Mouse (Mus musculus): ENCODE measurements around the gene Olfr705.
"Not testable (repeated sequence)": the region's sequence is repeated elsewhere in the genome, so short reads cannot be mapped to it uniquely, and the experiment has no call there.

Gene Olfr705

DNA sequence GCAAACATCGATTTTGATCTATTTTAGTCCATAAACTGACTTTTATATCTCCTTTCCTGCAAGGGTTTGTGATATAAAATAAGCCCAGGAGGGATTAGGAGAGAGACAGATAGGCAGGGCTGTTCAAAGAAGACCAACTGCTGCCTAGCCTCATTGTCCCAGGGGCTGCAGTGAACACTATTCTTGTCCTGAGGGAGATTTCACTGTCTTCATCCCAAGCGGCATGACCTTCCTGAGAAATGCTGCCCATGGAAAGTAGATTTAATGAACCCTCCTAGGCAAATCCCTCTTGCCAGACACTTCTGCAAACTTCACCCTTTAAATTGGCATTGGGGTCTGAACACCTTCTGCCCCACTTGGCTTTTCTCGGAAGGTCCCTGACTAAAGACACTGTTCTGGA is at the start of gene Olfr705:
Gene Olfr705 (minus strand): TSS at position 101 of the 400 bp plus-strand sequence.
- DNase-seq (ENCODE audit: low read depth) = no peak

DNA sequence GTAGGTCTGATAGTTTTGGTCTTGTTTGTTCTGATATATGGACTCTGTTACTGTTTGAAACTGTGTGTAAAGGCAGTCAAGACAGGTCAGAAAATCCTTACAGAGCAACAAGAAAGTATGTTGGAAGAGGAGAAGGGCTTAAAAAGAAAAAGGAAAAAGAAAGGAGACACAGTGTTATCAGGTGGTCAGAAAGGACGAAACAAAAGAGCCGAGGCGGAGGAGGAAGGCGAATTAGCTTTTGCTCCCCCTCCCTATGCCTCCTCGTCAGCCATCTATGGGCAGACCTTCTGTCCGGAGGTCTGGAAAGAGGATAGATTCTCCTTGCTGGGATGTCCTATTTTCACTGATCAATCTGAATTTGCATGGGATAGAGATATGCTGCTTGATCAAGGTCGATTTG is 44.3 kb upstream of the Olfr705 start:
- not testable (repeated sequence) for DNase-seq (ENCODE audit: low read depth)

DNA sequence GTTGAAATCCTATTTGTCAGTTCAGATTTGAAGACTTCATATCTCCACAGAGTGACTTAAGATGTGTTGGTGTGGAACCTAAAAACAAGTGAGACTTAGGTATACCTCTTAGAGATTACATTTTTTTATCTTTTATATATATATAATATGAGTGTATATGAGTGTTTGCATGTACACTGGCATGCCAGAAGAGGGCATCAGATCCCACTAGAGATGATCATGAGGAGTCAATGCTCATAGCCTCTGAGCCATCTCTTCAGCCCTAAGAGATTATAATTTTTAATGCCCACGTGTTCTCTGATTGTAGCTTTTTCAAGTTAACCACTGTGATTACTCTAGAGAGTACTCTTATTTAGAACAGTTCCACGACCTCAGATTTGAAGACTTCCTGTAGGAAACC is 31.0 kb upstream of the Olfr705 start, which contains the start of gene Olfr1532-ps1:
Gene Olfr1532-ps1 (plus strand): TSS at position 326 of the 400 bp plus-strand sequence.
- DNase-seq (ENCODE audit: low read depth) = no peak

DNA sequence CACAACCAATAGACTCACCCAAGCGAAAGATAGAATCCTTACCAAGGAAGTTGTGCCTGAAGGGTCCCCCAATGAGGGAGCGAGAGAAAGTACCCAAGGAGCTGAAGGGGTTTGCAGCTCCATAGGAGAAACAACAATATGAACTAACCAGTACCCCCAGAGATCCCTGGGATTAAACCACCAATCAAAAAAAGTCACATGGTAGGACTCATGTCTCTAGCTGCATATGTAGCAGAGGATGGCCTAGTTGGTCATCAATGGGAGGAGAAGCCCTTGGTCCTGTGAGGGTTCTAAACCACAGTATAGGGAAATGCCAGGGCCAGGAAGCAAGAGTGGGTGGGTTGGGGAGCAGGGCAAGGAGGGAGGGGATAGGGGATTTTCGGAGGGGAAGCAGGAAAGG is 24.4 kb upstream of the Olfr705 start, which contains the start of gene Olfr707:
Gene Olfr707 (minus strand): TSS at position 101 of the 400 bp plus-strand sequence.
- DNase-seq (ENCODE audit: low read depth) = not testable (repeated sequence)

DNA sequence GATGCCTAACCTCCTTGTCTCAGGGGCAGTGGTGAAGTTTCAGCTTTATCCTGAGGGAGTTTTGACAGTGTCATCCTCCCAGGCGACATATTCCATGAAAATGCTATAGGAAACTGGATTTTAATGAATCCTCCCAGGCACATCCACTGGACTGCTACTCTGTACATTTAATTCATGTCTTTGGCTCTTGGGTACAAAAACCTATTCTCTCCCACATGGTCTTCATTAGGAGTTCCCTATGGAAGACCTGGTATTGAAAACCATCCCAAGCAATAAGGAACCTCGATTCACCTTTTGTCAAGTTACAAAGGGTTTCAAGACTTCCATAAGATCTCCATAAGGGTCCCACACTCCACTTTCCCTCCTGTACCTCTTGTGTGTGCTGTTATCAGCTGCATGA is 11.4 kb upstream of the Olfr705 start, which contains the start of gene Olfr706:
Gene Olfr706 (minus strand): TSS at position 101 of the 400 bp plus-strand sequence.
- DNase-seq (ENCODE audit: low read depth) = no peak

DNA sequence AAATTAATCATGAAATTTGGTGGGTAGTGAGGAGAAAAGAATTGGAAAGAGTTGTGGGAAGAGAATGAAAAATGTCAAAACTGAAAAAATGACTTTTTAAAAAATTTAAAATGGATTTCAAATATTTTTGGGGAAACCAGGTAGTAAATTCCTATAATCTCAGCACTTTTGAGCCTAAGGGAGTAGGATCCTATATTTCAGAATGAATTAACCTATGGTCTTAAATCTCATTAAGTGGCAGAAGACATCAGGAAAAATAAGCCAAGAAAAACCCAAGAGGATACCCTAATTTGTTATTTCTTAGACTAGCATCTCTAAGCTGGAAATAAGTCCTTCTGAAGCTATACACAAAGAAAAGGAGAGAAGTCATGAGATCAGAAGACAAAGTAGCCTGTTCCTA is 13.8 kb downstream of the Olfr705 start, which contains the start of gene Olfr704:
Gene Olfr704 (plus strand): TSS at position 301 of the 400 bp plus-strand sequence.
- DNase-seq (ENCODE audit: low read depth) = no peak

DNA sequence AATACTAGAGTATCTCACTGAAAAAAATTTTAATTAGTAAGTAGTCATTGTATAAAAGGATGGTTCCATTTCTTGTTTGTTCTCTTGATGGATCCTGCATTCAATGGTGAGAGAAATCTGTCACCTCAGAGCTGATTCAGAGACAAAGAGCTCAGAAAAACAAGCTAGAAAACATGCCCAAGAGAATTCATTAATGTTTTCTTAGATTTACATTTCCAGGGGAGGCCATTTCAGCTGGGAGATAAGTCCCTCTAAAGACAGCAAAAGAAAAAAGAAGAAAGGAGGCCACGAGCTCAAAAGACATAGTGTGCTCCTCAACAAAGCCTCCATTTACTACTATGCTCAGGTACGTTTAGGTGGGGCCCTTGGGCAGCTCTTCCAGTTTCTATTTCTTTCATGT is 33.6 kb downstream of the Olfr705 start, which contains the start of gene Olfr703:
Gene Olfr703 (plus strand): TSS at position 301 of the 400 bp plus-strand sequence.
- DNase-seq (ENCODE audit: low read depth) = no peak

DNA sequence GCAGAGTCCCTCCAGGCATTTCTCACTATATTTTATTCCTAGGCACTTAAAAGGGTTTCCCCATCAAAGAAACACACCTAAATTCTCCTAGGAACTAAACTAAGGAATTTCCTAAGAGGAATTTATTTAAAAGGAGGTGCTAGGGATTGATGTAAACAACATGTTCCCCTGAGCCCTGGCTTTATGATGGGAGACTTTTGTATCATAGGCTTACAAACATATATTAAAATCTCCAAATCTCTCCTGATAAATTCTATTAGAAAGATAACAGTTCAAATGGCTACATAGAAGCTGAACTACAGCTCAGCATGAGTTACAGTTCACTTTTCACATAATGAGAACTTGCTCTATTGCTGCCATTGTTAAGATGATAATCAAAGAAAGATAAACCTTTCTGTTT is 42.9 kb downstream of the Olfr705 start, which contains the start of gene Olfr702:
Gene Olfr702 (minus strand): TSS at position 101 of the 400 bp plus-strand sequence.
- no peak for DNase-seq (ENCODE audit: low read depth)

Data from naive thymus-derived CD4-positive, alpha-beta T cell, adult 2 months (primary cell).